Mouse (Mus musculus) hindbrain, embryonic 11.5 days (tissue): Measurements from ENCODE around the gene Matk. TPM values are rescaled to one million over a fixed set of nuclear protein-coding genes. Genes with fewer than 3 reads are reported as not detected.
A peak's percentile ranks its signal among the peaks of the same experiment; 100 is the strongest.
"Not testable (repeated sequence)": the region's sequence is repeated elsewhere in the genome, so short reads cannot be mapped to it uniquely, and the experiment has no call there.

Experiments used
- ATAC-seq: fragments of 200-750 bp; cut with Nextera tagmentation; 2 replicates; pipeline ENCODE4 v1.8.0; 2017; ENCODE audit warnings: mild to moderate bottlenecking, moderate TSS enrichment, moderate library complexity; ENCODE audit not compliant: low FRiP score
- DNase-seq: peaks from one replicate; pipeline ENCODE4 v3.0.0-alpha.2; 2015; ENCODE audit warnings: low spot score
- H3K27ac ChIP-seq: fragments of 300-500 bp; sonication (generic); 2 replicates; pipeline ENCODE4 v1.5.1; 2014; ENCODE audit warnings: mild to moderate bottlenecking, low read depth, low read length
- H3K27me3 ChIP-seq: fragments of 300-500 bp; sonication (generic); 2 replicates; pipeline ENCODE4 v1.6.1; 2014; ENCODE audit warnings: mild to moderate bottlenecking, low read length, moderate library complexity, mixed read lengths; ENCODE audit not compliant: control insufficient read depth, insufficient read depth
- H3K36me3 ChIP-seq: fragments of 300-500 bp; sonication (generic); 2 replicates; pipeline ENCODE4 v1.6.1; 2014; ENCODE audit warnings: mild to moderate bottlenecking, low read length, moderate library complexity, mixed read lengths; ENCODE audit not compliant: control insufficient read depth, insufficient read depth
- H3K4me1 ChIP-seq: fragments of 300-500 bp; sonication (generic); replicated peaks from 2 replicates; pipeline ENCODE4 v1.6.1; 2014; ENCODE audit warnings: low read length, mixed read lengths; ENCODE audit not compliant: control insufficient read depth, insufficient read depth
- H3K4me2 ChIP-seq: fragments of 300-500 bp; sonication (generic); replicated peaks from 2 replicates; pipeline ENCODE4 v1.6.1; 2014; ENCODE audit warnings: mild to moderate bottlenecking, low read depth, low read length
- H3K4me3 ChIP-seq: fragments of 300-500 bp; sonication (generic); 2 replicates; pipeline ENCODE4 v1.5.1; 2014; ENCODE audit warnings: low read depth, low read length
- H3K9ac ChIP-seq: fragments of 300-500 bp; sonication (generic); 2 replicates; pipeline ENCODE4 v1.6.1; 2014; ENCODE audit warnings: low read depth, low read length
- H3K9me3 ChIP-seq: fragments of 300-500 bp; sonication (generic); 2 replicates; pipeline ENCODE4 v1.6.1; 2016; ENCODE audit warnings: low read length; ENCODE audit not compliant: control insufficient read depth
- WGBS: fragments of 180-500 bp; shearing (Covaris S2); extraction: QIAGEN DNeasy Blood & Tissue Kit; methylation state at CpG from one replicate; pipeline ENCODE4 v1.1.7; 2014; 5-methylcytosine and 5-hydroxymethylcytosine counted together
- polyA plus RNA-seq: library from polyadenylated mRNA; unstranded; fragments of >200 nt; fragmentation: Nextera tagmentation; extraction: Ambion mirVana; gene quantifications from 2 replicates; pipeline ENCODE4 v1.2.1, GENCODE M21; 2014

The Matk gene
- polyA plus RNA-seq: 3.1 and 3.3 TPM in 2 replicates

DNA sequence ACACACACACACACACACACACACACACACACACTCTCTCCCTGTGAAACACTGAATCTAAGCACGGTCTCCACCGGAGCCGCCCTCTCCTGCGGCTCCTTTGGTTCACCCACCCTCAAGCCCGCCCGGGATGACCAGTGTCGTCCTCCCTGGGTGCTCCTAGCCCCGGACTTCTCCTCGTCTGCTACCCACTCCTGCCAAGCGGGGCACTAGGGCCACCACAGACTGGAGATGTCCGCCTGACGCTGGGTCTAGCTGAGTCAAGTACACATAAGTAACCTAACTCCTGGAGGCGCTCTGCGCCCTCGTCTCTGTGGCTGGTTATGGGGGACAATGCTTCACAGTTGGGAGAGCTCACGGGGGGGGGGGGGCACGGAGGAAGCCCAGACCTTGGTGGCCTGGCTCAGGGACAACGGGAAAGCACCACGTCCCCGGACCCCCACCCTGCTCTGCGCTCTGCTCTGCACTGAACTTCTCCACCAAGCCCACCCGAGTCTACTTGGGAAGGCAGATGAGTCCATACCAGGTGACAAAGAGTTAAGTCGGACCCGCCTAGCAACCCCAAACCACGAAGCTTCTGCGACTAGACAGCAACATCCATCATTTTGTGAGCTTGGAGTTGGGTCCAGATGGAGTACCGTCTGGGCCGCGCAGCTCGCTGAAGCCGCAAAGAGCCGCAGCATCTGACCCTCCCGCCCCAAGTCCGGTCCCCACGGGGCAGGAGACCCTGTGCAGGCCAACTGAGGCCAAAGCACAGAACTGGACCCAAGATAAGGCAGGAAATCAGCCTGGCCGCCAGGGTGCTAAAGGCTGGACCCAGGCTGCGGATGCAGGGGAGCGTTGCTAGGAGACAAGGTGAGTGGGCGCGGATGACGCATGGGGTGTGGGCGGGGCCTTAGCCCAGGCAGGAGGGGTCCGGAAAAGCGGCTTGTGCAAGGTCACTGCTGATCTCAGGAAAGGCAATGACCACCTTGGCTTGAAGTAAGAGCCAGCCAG is at the start of gene Matk:
Gene Matk (plus strand): TSS at position 512 of the 996 bp plus-strand sequence.
- no peak within 1 kb of the TSS for H3K27ac ChIP-seq
- no peaks in the 10 kb centered on the region for H3K9me3 ChIP-seq
- WGBS: 10% methylated on average over 43 of the region's 44 CpGs
- peak within 1 kb of the TSS; percentile 19 for H3K4me2 ChIP-seq
- H3K4me1 ChIP-seq: peaks cover 5% of the 10 kb centered on the region; the same call in 1 of the 2 replicates
- ATAC-seq (peak; percentile 78), DNase-seq (peak; percentile 76)
- H3K27me3 ChIP-seq: peaks cover 48% of the 10 kb centered on the region
- no peaks in the 10 kb centered on the region for H3K36me3 ChIP-seq
- no peak within 1 kb of the TSS for H3K9ac ChIP-seq
- peak within 1 kb of the TSS; percentile 1; the same call in 1 of the 2 replicates for H3K4me3 ChIP-seq

DNA sequence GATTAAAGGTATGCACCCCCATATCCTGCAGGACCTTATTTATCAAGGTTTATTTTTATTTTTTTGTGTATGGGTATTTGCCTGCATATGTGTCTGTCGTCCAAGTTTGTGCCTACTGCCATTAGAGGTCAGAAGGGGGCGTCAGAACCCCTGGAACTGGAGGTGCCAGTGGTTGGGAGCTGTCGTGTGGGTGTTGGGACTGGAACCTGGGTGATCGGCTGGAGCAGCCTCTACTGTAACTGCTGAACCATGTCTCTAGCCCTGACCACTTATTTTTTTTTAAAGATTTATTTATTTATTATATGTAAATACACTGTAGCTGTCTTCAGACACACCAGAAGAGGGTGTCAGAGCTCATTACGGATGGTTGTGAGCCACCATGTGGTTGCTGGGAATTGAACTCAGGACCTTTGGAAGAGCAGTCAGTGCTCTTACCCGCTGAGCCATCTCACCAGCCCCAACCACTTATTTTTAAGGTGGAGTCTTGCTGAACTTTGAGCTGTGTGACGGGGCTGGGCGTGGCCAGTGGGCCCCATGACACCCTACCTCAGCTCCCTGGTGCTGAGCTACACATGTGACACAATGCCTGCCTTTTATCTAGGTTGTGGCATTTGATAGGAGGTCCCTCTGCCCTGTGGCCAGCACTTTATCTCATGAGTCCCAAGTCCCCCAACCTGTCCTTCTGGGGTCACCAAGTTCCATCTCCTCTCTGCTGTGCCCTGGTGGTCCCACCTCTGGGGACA is 49.6 kb upstream of the Matk start:
- no peak for DNase-seq
- Histone ChIP-seq H3K9me3 (no peaks in the 10 kb centered on the region), H3K27ac (no peak overlapping the region), H3K36me3 (no peaks in the 10 kb centered on the region), H3K27me3 (no peaks in the 10 kb centered on the region; the same call in 1 of the 2 replicates), H3K4me3 (no peak overlapping the region), H3K4me1 (0 out of 2 replicates have a peak, but pooled peaks cover 2% of the 10 kb centered on the region), H3K9ac (no peak overlapping the region), H3K4me2 (no peak overlapping the region)
- peak; percentile 34; the same call in 1 of the 2 replicates for ATAC-seq
- 66% methylated on average over 8 of the region's 8 CpGs for WGBS

DNA sequence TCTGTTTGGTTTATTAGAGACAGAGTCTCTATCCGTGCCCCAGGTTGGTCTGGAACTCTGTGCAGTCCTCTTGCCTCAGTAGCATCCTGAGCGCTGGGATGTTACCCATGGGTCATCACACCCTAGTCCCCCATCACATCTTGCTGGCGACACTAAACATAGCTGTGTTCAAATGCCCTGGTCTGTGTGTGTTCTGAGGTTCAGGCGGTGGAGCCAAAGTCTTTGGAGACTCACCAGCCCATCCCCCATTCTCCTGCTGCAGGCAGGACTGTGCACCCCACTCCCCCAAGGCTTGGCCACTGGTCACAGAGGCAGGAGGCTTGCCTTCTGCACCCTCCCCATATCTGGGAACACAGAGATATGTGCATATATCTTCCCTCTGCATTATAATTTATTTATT is 48.6 kb upstream of the Matk start:
- 71% methylated on average over 4 of the region's 4 CpGs for WGBS
- no peaks in the 10 kb centered on the region for H3K9me3 ChIP-seq
- no peaks in the 10 kb centered on the region; the same call in 1 of the 2 replicates for H3K36me3 ChIP-seq
- ATAC-seq: no peak
- no peak overlapping the region for H3K9ac ChIP-seq
- H3K27me3 ChIP-seq: no peaks in the 10 kb centered on the region; the same call in 1 of the 2 replicates
- no peak for DNase-seq
- no peak overlapping the region for H3K27ac ChIP-seq
- H3K4me2 ChIP-seq: no peak overlapping the region
- no peak overlapping the region for H3K4me3 ChIP-seq
- H3K4me1 ChIP-seq: 0 out of 2 replicates have a peak, but pooled peaks cover 2% of the 10 kb centered on the region

DNA sequence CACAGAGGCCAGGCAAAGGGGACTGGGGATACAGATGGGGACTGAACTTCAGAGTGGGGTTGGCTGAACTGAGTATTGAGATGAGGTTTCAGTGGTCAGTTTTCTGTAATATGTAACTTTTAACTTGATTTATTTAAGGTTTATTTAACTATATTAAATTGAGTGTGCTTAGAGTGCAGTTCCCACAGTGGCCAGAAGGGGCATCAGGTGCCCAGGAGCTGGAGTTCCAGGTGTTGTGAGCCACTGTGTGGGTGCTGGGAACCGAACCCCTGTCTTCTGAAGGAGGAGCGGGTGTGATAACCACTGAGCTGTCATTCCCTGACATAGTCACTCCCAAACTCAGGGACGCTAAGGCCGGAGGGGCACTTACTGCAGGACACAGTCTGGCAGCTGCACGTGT is 42.6 kb upstream of the Matk start:
- H3K4me1 ChIP-seq: no peaks in the 10 kb centered on the region
- no peak overlapping the region for H3K4me2 ChIP-seq
- no peak overlapping the region for H3K27ac ChIP-seq
- no peak overlapping the region for H3K4me3 ChIP-seq
- H3K9me3 ChIP-seq: no peaks in the 10 kb centered on the region
- H3K27me3 ChIP-seq: no peaks in the 10 kb centered on the region
- H3K36me3 ChIP-seq: peaks cover 16% of the 10 kb centered on the region
- WGBS: 100% methylated on average over 5 of the region's 5 CpGs
- no peak for DNase-seq
- no peak overlapping the region for H3K9ac ChIP-seq
- no peak for ATAC-seq

DNA sequence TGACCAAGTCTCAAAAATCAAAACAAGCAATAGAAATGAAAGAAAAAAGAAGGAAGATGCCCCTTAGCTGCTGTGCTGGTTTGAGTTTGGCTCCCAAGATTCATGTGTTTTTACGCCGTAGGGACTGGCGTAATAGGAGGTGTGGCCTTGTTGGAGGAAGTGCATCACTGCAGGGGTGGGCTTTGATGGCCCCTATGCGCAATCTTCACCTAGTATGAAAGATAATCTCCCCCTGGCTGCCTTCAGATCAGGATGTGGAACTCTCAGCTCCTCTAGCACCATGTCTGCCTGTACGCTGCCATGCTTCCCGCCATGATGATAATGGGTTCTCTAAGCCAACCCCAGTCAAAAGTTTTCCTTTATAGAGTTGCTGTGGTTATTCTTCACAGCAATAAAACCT is 36.5 kb upstream of the Matk start:
- Histone ChIP-seq H3K4me1 (no peaks in the 10 kb centered on the region), H3K36me3 (peaks cover 12% of the 10 kb centered on the region), H3K4me3 (no peak overlapping the region), H3K27me3 (no peaks in the 10 kb centered on the region), H3K9ac (no peak overlapping the region), H3K4me2 (no peak overlapping the region), H3K27ac (no peak overlapping the region), H3K9me3 (no peaks in the 10 kb centered on the region)
- 93% methylated on average over 6 of the region's 6 CpGs for WGBS
- ATAC-seq (no peak), DNase-seq (no peak)

DNA sequence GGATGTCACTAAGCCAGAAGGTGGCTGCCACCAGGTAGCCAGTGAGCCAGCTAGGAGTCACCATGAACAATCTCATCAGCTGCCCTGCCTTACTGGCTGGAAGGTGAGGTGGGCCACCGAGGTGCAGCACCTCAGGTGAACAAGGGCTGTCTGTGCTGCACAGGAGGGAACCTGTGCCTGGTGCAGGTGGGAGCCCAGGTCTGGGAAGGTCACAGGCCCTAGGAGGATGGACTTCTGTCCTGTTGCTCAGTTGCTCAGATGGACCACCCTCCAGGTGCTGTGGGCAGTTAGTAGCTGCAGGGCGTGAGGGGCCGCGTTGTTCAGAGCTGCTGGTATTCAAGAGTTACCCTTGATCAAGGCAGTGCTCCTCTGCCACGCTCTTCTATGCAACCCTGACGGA is 35.9 kb upstream of the Matk start:
- Histone ChIP-seq H3K4me2 (no peak overlapping the region), H3K27me3 (no peaks in the 10 kb centered on the region), H3K27ac (no peak overlapping the region), H3K4me3 (no peak overlapping the region), H3K4me1 (no peaks in the 10 kb centered on the region), H3K9me3 (no peaks in the 10 kb centered on the region), H3K36me3 (peaks cover 9% of the 10 kb centered on the region), H3K9ac (no peak overlapping the region)
- no peak for DNase-seq
- no peak for ATAC-seq
- WGBS: 90% methylated on average over 6 of the region's 6 CpGs

DNA sequence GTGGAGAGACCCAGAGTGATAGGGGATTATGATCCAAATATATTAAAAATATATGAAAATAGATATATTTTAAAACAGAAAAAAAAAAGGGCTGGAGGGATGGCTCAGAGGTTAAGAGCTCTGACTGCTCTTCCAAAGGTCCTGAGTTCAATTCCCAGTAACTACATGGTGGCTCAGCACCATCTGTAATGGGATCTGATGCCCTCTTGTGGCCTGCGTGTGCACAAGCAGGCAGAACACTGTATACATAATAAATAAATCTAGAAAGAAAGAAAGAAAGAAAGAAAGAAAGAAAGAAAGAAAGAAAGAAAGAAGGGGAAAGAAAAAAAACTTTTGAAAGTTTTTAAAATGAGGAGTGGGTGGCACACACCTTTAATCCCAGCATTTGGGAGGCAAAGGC is 35.5 kb upstream of the Matk start:
- WGBS: 19% methylated on average over 1 of the region's 1 CpGs
- DNase-seq: not testable (repeated sequence)

DNA sequence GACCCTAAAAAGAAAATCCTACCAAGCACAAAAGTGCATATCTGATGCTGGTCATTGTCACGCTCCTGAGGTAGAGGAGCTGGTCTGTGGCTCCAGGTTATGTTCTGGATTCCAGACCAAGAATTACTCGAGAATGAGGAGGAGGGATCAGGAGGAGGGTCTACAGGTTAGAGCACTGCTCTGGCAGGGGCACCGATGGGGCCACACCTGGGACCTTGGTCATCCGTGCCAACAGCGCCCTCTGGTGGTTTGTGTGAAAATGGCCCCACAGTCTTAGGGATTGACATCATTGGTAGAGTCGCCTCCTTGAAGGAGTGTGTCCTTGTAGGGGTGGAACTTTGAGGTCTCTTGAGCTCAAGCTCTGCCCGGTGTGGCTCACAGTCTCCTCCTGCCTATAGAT is 34.8 kb upstream of the Matk start:
- H3K9ac ChIP-seq: no peak overlapping the region
- peak; percentile 72 for DNase-seq
- H3K27ac ChIP-seq: no peak overlapping the region
- no peaks in the 10 kb centered on the region for H3K4me1 ChIP-seq
- WGBS: 42% methylated on average over 7 of the region's 7 CpGs
- no peak overlapping the region for H3K4me2 ChIP-seq
- no peaks in the 10 kb centered on the region for H3K9me3 ChIP-seq
- no peak overlapping the region for H3K4me3 ChIP-seq
- no peaks in the 10 kb centered on the region for H3K27me3 ChIP-seq
- H3K36me3 ChIP-seq: no peaks in the 10 kb centered on the region; the same call in 1 of the 2 replicates
- no peak for ATAC-seq

More for the DNA sequence above, 35.5 kb upstream of the Matk start:
- H3K36me3 ChIP-seq, H3K27ac ChIP-seq, H3K4me2 ChIP-seq, ATAC-seq, H3K4me3 ChIP-seq, H3K27me3 ChIP-seq, H3K4me1 ChIP-seq, H3K9ac ChIP-seq, H3K9me3 ChIP-seq: not testable (repeated sequence)
